Mouse (Mus musculus): ENCODE data around the gene Gm21954. TPM values are rescaled to one million over a fixed set of nuclear protein-coding genes. Genes with fewer than 3 reads are reported as not detected.

The Gm21954 gene
- total and polyA plus RNA-seq, 3 experiments = not detected

DNA sequence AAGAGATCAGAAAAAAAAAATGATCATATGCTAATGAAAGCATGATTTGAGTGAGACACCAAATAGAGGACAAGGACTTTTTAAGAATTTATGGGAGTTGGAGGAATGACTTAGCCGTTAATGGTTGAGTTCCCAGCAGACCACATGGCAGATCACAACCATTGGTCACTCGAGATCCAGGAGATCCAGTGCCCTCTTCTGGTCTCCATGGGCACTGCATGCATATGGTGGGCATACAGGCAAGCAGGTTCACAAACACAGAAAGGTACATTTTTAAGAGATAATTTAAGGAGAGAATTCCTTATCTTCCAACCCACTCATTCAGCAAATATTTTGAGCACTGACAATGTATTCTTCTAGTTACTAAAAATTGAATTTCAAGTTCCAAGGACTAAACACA lies 22.9 kb downstream of the Gm21954 start:
- TF ChIP-seq RCOR1 (conservative IDR thresholded peaks at IDR 0.05; ENCODE audit: low read depth, low read length) (no peak), MAFK (IDR thresholded peaks at IDR 0.05; ENCODE audit: insufficient replicate concordance, low read length) (no peak), NELFE (IDR thresholded peaks at IDR 0.05; ENCODE audit: low read depth, low read length) (no peak), MYC (IDR thresholded peaks at IDR 0.05; ENCODE audit: low read depth, low read length) (no peak), TCF12 (IDR thresholded peaks at IDR 0.05; ENCODE audit: low read depth, low read length) (no peak), CHD2 (IDR thresholded peaks at IDR 0.05; ENCODE audit: low read length) (no peak), MAX (IDR thresholded peaks at IDR 0.05; ENCODE audit: low read length) (no peak), GABPA (IDR thresholded peaks at IDR 0.05; ENCODE audit: insufficient replicate concordance, low read depth, low read length) (no peak), MEF2A (IDR thresholded peaks at IDR 0.05; ENCODE audit: borderline replicate concordance, low read depth, low read length) (no peak), ZNF384 (IDR thresholded peaks at IDR 0.05; ENCODE audit: low read depth, low read length) (no peak), POLR2AphosphoS2 (IDR thresholded peaks at IDR 0.05; ENCODE audit: low read depth, low read length) (no peak), EP300 (IDR thresholded peaks at IDR 0.05; ENCODE audit: low read length) (no peak), MAZ (IDR thresholded peaks at IDR 0.05; ENCODE audit: low read depth, low read length) (no peak), POLR2A (IDR thresholded peaks at IDR 0.05; ENCODE audit: low read depth, low read length) (no peak), E2F4 (IDR thresholded peaks at IDR 0.05; ENCODE audit: insufficient replicate concordance, low read depth, low read length) (no peak), KAT2A (IDR thresholded peaks at IDR 0.05; ENCODE audit: insufficient replicate concordance, low read length) (no peak)
- DNase-seq (ENCODE audit: extremely low read depth) = no peak
- Histone ChIP-seq H3K27me3 (replicated peaks) (no peaks in the 10 kb centered on the region), H3K9ac (ENCODE audit: insufficient read depth, low read depth) (no peak overlapping the region), H3K4me1 (ENCODE audit: control insufficient read depth in 1 of 2, insufficient read depth in 2 of 2) (no peaks in the 10 kb centered on the region), H3K4me2 (ENCODE audit: insufficient read depth, low read depth, poor library complexity, severe bottlenecking) (no peak overlapping the region), H3K4me3 (replicated peaks in 1 of 3; ENCODE audit: low read depth in 2 of 3, low read length in 2 of 3, poor library complexity in 1 of 3) (no peak overlapping the region), H3K27ac (ENCODE audit: insufficient read depth, low read depth) (no peak overlapping the region), H3K79me2 (replicated peaks; ENCODE audit: control insufficient read depth, extremely low read depth, insufficient read depth, poor library complexity, severe bottlenecking) (no peaks in the 10 kb centered on the region), H3K9me3 (replicated peaks; ENCODE audit: low read length) (peaks cover 73% of the 10 kb centered on the region), H3K36me3 (replicated peaks in 1 of 2; ENCODE audit: control insufficient read depth in 1 of 2, insufficient read depth in 1 of 2, low read length in 1 of 2) (no peaks in the 10 kb centered on the region)
- in situ Hi-C loops (cut with MboI; ENCODE audit: low pct_ligation_motif_present, low pct_unique_long_range_greater_than_20kb, low sequenced_read_pairs) (no loop called here), dilution Hi-C loops (cut with MboI; ENCODE audit: extremely low pct_ligation_motif_present, extremely low pct_unique_long_range_greater_than_20kb, low sequenced_read_pairs) (no loop called here)

DNA sequence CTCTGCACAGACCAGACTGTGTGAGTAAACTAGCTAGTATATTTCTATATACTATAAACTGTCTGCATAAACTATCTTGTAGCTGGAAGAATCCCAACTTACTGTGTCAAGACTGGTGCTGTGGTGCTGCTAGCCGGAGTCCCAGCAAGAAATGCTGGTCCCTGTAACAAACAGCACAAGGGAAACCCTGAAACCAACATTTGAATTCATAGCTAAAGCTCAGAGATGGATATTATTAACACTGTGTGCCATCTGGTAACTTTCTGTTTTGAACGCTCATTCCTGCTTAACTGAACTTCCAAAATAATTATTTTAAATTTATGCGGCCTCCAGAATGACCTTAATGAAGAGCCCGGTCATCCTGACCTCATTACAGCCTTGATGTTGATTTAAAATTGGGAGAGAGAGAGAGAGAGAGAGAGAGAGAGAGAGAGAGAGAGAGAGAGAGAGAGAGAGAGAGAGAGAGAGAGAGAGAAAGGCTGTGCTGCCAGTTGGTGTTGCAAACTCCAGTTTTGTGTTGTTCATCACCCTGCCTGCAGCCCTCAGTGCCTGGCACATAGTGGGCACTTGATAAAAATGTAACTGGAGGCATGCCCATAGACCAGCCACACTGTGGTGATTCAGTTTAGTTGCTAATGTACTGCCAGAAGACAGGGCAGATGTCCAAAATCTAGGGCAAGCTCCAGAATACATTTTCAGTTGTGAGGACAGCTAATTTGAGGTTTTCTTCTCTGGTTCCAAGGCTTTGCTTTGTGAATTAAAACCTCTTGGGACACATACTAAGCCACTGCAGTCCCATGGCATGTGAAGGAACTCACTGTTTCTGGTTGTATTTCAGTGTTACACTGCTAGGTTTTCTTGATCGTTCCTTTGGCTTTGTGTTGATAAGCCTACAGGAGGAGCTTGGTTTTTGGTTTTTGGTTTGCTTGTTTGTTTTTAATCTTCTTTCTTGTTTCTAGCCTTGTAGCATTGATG lies 24.2 kb downstream of the Gm21954 start:
- dilution Hi-C loops (cut with MboI; ENCODE audit: extremely low pct_ligation_motif_present, extremely low pct_unique_long_range_greater_than_20kb, low sequenced_read_pairs) (no loop called here), in situ Hi-C loops (cut with MboI; ENCODE audit: low pct_ligation_motif_present, low pct_unique_long_range_greater_than_20kb, low sequenced_read_pairs) (no loop called here)
- H3K79me2 ChIP-seq (replicated peaks; ENCODE audit: control insufficient read depth, extremely low read depth, insufficient read depth, poor library complexity, severe bottlenecking) = no peaks in the 10 kb centered on the region
- H3K27me3 ChIP-seq (replicated peaks) = no peaks in the 10 kb centered on the region
- no peak overlapping the region for H3K27ac ChIP-seq (ENCODE audit: insufficient read depth, low read depth)
- H3K9ac ChIP-seq (ENCODE audit: insufficient read depth, low read depth) = no peak overlapping the region
- H3K9me3 ChIP-seq (replicated peaks; ENCODE audit: low read length) = peaks cover 79% of the 10 kb centered on the region
- no peaks in the 10 kb centered on the region for H3K4me1 ChIP-seq (ENCODE audit: control insufficient read depth in 1 of 2, insufficient read depth in 2 of 2)
- TF ChIP-seq PAX5 (IDR thresholded peaks at IDR 0.05; ENCODE audit: low read length) (no peak), JUN (IDR thresholded peaks at IDR 0.05; ENCODE audit: insufficient read depth, low read depth, low read length) (no peak), GABPA (IDR thresholded peaks at IDR 0.05; ENCODE audit: insufficient replicate concordance, low read depth, low read length) (no peak), SIN3A (IDR thresholded peaks at IDR 0.05; ENCODE audit: low read length) (no peak), E2F4 (IDR thresholded peaks at IDR 0.05; ENCODE audit: insufficient replicate concordance, low read depth, low read length) (no peak)
- H3K4me2 ChIP-seq (ENCODE audit: insufficient read depth, low read depth, poor library complexity, severe bottlenecking) = no peak overlapping the region
- H3K4me3 ChIP-seq (replicated peaks in 1 of 3; ENCODE audit: low read depth in 2 of 3, low read length in 2 of 3, poor library complexity in 1 of 3) = no peak overlapping the region
- DNase-seq (ENCODE audit: extremely low read depth) = no peak
- H3K36me3 ChIP-seq (replicated peaks in 1 of 2; ENCODE audit: control insufficient read depth in 1 of 2, insufficient read depth in 1 of 2, low read length in 1 of 2) = no peaks in the 10 kb centered on the region
